Mouse (Mus musculus) frontal cortex, postnatal 14 days (tissue): ENCODE measurements at regions not wholly inside any gene's neighbourhood (a gene's known extent, or its start where the extent isn't known, plus 50 kb on each side); places are given as distances from the start of the nearest gene placed in this dataset.

Source experiments
- DNase-seq, 2 experiments: peaks; one replicate each; pipeline ENCODE4 v3.0.0; 2022; ENCODE audit warnings: low spot score in 2 of 2

GRCm38 (mm10) chr11:18437834-18438611 lies 484.3 kb upstream of the Etaa1 start:
- DNase-seq = no peak

GRCm38 (mm10) chr11:18421076-18421475 lies 467.4 kb upstream of the Etaa1 start:
- DNase-seq = no peak

- no peak for DNase-seq
Observed at GRCm38 (mm10) chr11:18413769-18414168, 460.1 kb upstream of the Etaa1 start.

- DNase-seq = no peak
Observed at GRCm38 (mm10) chr11:18408071-18408752, 454.5 kb upstream of the Etaa1 start.

- DNase-seq = no peak
Observed at GRCm38 (mm10) chr11:18399561-18399960, 445.9 kb upstream of the Etaa1 start.

- DNase-seq = no peak
Observed at GRCm38 (mm10) chr11:18396397-18396796, 442.7 kb upstream of the Etaa1 start.

GRCm38 (mm10) chr11:18395631-18396030 lies 442.0 kb upstream of the Etaa1 start:
- no peak for DNase-seq

GRCm38 (mm10) chr11:18372813-18373332 lies 419.2 kb upstream of the Etaa1 start:
- no peak for DNase-seq

GRCm38 (mm10) chr11:18371304-18371703 lies 417.6 kb upstream of the Etaa1 start:
- DNase-seq = no peak

- DNase-seq = no peak
Observed at GRCm38 (mm10) chr11:18370861-18371260, 417.2 kb upstream of the Etaa1 start.

- no peak for DNase-seq
Observed at GRCm38 (mm10) chr11:18354866-18355265, 401.2 kb upstream of the Etaa1 start.

GRCm38 (mm10) chr11:18354156-18354555 lies 400.5 kb upstream of the Etaa1 start:
- DNase-seq = no peak

GRCm38 (mm10) chr11:18347841-18348240 lies 394.2 kb upstream of the Etaa1 start:
- no peak for DNase-seq

GRCm38 (mm10) chr11:18313510-18314301 lies 360.0 kb upstream of the Etaa1 start:
- DNase-seq = no peak

GRCm38 (mm10) chr11:18296194-18297125 lies 342.8 kb upstream of the Etaa1 start:
- DNase-seq = no peak

GRCm38 (mm10) chr11:18278585-18279136 lies 325.0 kb upstream of the Etaa1 start:
- no peak for DNase-seq

GRCm38 (mm10) chr11:18272392-18272791 lies 318.7 kb upstream of the Etaa1 start:
- DNase-seq = no peak

- no peak for DNase-seq
Observed at GRCm38 (mm10) chr11:18266161-18266560, 312.5 kb upstream of the Etaa1 start.

- no peak for DNase-seq
Observed at GRCm38 (mm10) chr11:18262901-18263300, 309.2 kb upstream of the Etaa1 start.

- no peak for DNase-seq
Observed at GRCm38 (mm10) chr11:18249236-18249635, 295.6 kb upstream of the Etaa1 start.

GRCm38 (mm10) chr11:18216762-18217161 lies 263.1 kb upstream of the Etaa1 start:
- DNase-seq = no peak
